Mouse (Mus musculus): ENCODE results near the gene Arhgef3. TPM values are rescaled to one million over a fixed set of nuclear protein-coding genes. Genes with fewer than 3 reads are reported as not detected.

Gene Arhgef3
- 6.6 and 8.2 TPM in 2 replicates for polyA plus RNA-seq (2015; fragmentation: Nextera tagmentation; extraction: Ambion mirVana)

DNA sequence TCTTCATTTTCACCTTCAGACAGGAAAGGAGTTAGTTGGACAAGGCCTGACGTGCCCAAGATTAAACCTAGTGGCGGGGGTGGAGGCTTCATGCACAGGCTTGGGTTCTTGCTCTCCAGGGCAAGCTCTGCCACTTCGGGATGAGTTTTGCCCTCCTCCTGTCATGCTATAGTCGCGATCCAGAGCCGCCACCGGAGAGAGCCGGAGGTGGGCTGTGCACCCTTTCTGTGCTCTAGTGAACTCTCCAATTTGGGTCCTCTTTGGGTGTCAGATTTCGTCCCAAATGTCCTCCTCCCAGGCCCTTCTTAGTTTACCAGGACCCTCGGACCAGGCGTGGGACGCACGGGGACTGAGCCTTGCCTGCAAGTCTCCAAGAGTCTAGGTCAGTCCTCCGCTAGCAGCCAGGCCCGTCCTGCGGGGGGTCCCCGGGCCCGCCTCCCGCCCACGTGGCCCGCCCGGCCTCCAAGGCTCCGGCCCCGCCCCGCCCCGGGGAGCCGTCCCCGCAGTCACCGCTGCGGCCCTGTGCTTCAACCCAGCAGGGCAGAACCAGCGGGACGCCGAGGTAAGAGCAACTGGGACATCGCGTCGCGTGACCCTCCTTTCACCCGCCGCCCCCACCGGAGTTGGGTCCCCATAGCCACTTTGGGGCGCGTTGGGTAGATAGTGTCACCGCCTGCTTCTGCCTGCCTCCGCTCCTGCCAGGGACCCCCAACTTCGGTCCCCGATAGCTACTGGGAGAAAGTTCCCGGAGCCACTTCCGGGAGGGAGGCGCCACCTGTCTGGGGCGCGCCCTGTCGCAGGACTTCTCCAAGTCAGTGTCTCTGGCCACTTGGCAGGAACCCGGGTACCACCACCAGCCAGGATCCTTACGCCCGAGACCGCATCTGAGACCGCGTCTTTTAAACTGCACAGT is at the start of gene Arhgef3:
Gene Arhgef3 (plus strand): TSS at position 538 of the 913 bp plus-strand sequence.
- no peak within 1 kb of the TSS for H3K27ac ChIP-seq (replicated peaks)
- peak within 1 kb of the TSS; percentile 52 for H3K4me3 ChIP-seq (replicated peaks)
- ATAC-seq (ENCODE audit: insufficient read depth): peak; percentile 65
- no peak within 1 kb of the TSS; the same call in 1 of the 2 replicates for H3K9ac ChIP-seq
- no peaks in the 10 kb centered on the region for H3K9me3 ChIP-seq (replicated peaks)
- H3K27me3 ChIP-seq: peaks cover 31% of the 10 kb centered on the region
- H3K4me1 ChIP-seq (replicated peaks): no peaks in the 10 kb centered on the region; the same call in 1 of the 2 replicates
- no peaks in the 10 kb centered on the region for H3K36me3 ChIP-seq (replicated peaks)
- WGBS (ENCODE audit: insufficient replicate concordance): 1% methylated on average over 58 of the region's 58 CpGs
- peak within 1 kb of the TSS; percentile 73 for H3K4me2 ChIP-seq

DNA sequence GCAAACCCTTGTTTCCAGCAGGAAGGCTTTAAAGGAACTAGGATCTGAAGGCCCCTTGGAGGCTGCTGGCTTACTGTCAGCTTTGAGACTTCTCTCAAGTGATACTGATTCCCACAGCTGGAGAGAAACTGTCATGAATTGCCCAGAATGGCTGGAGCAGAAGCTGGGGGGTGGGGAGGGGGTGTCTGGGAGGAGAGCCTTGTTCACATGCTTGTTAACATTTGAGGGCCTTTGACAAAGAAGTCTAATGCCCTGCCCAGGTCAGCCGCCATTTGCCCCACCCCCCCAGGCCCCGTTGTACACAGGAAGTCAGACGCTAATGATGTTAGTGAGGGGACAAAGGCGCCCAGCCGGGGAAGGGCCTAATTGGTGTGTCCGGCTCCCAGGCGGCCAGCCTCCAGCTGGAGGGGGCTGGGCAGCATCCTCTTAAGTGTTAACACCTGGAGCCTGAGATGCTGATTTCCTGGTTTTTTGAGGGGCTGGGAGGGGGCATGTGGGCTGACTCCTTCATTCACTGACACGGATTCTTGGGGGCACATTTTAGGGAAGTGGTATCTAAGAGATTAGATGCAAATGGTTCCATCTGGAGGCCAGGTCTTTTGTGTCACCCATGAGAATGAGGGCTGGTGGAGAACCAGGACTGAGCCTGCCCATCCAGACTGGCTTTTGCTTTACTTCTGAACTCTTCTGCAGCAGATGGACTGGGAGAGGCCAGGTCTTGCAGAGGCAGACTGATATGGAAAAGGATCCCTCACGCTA is 48.3 kb upstream of the Arhgef3 start:
- Histone ChIP-seq H3K4me1 (replicated peaks) (no peaks in the 10 kb centered on the region), H3K27ac (replicated peaks) (no peak overlapping the region), H3K4me3 (replicated peaks) (no peak overlapping the region), H3K9ac (no peak overlapping the region), H3K27me3 (peaks cover 12% of the 10 kb centered on the region; the same call in 1 of the 2 replicates), H3K4me2 (no peak overlapping the region), H3K9me3 (replicated peaks) (no peaks in the 10 kb centered on the region), H3K36me3 (replicated peaks) (no peaks in the 10 kb centered on the region)
- 19% methylated on average over 9 of the region's 9 CpGs for WGBS (ENCODE audit: insufficient replicate concordance)
- ATAC-seq (ENCODE audit: insufficient read depth): no peak

DNA sequence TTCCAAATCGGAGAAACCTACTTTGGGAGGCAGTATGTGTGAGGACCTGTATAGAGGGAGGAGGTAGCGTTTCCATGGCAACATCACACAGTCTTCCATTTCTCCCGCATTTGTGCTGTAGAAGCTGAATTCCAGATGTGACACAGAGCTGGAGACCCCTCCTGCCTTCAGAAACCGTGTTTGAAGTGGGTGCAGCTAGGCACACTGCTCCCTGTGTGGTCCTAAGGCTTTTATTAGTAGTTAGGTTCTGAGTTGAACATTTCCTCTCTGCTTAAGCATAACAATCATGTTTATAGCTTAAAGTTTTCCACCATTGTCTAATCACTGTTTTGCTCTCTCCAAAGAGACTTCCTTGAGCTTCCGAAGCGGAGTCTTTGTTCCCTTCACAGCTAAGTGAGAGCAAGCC is 46.8 kb upstream of the Arhgef3 start:
- H3K27me3 ChIP-seq: peaks cover 12% of the 10 kb centered on the region; the same call in 1 of the 2 replicates
- no peak overlapping the region for H3K27ac ChIP-seq (replicated peaks)
- WGBS (ENCODE audit: insufficient replicate concordance): 36% methylated on average over 6 of the region's 6 CpGs
- no peak overlapping the region for H3K4me3 ChIP-seq (replicated peaks)
- H3K9me3 ChIP-seq (replicated peaks): no peaks in the 10 kb centered on the region
- no peak overlapping the region for H3K4me2 ChIP-seq
- no peaks in the 10 kb centered on the region; the same call in 1 of the 2 replicates for H3K4me1 ChIP-seq (replicated peaks)
- no peak for ATAC-seq (ENCODE audit: insufficient read depth)
- no peak overlapping the region for H3K9ac ChIP-seq
- H3K36me3 ChIP-seq (replicated peaks): no peaks in the 10 kb centered on the region

DNA sequence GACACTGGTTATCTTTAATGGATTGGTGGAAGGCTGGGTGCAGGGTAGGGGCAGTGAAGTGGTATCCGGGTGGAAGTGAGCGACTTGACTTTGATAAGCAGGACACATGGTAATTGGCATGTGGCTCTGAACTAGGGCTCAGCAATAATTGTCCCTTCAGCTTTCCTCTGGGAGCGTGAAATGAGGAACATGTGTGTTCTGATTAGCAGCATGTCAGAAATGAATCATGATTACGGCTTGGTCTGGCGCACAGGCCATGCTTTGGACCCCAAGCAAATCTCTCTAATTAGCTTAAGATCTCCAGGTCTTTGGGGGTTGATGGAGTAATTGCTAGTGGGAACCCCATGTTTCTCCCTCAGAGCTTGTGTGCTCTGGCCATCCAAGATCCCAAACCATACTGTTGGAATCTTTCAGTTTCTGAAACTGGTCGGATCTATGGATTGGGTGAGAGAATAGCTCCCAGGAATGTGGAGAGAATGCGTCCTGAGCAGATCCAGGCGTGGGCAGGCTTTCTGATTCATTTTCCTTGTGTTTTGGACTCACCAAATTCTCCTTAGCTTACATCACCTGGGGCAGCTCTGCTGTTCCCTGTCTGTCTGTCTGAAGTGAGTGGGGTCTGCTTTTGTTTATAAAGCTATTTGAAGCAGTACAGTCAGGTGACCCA is 45.1 kb upstream of the Arhgef3 start:
- Histone ChIP-seq H3K9me3 (replicated peaks) (no peaks in the 10 kb centered on the region), H3K4me2 (no peak overlapping the region), H3K9ac (no peak overlapping the region), H3K27ac (replicated peaks) (no peak overlapping the region), H3K27me3 (peaks cover 12% of the 10 kb centered on the region; the same call in 1 of the 2 replicates), H3K36me3 (replicated peaks) (no peaks in the 10 kb centered on the region), H3K4me3 (replicated peaks) (no peak overlapping the region), H3K4me1 (replicated peaks) (no peaks in the 10 kb centered on the region; the same call in 1 of the 2 replicates)
- 46% methylated on average over 8 of the region's 8 CpGs for WGBS (ENCODE audit: insufficient replicate concordance)
- no peak for ATAC-seq (ENCODE audit: insufficient read depth)

DNA sequence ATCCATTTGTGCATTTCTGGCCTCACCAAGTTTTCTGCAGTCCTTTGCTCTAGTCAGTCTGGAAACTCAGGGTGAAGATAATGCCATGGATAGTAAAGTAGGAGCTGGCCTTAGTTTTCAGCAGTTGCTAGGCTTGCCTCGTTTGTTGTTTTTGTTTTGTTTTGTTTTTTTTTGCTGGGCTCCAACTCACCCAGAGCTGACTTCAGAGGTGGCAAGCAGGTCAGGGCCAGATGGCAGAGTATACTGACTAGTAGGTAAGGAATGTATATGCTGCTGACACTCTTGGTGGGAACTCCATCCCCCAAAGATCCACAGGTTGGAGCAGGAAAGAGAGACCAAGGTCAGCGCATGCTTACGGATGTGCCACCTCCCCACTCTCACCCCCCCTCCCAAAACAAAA is 44.6 kb upstream of the Arhgef3 start:
- Histone ChIP-seq H3K9me3 (replicated peaks) (no peaks in the 10 kb centered on the region), H3K4me2 (no peak overlapping the region), H3K27me3 (peaks cover 12% of the 10 kb centered on the region; the same call in 1 of the 2 replicates), H3K4me1 (replicated peaks) (no peaks in the 10 kb centered on the region; the same call in 1 of the 2 replicates), H3K9ac (no peak overlapping the region), H3K4me3 (replicated peaks) (no peak overlapping the region), H3K27ac (replicated peaks) (no peak overlapping the region), H3K36me3 (replicated peaks) (no peaks in the 10 kb centered on the region)
- no peak for ATAC-seq (ENCODE audit: insufficient read depth)
- 57% methylated on average over 3 of the region's 3 CpGs for WGBS (ENCODE audit: insufficient replicate concordance)

DNA sequence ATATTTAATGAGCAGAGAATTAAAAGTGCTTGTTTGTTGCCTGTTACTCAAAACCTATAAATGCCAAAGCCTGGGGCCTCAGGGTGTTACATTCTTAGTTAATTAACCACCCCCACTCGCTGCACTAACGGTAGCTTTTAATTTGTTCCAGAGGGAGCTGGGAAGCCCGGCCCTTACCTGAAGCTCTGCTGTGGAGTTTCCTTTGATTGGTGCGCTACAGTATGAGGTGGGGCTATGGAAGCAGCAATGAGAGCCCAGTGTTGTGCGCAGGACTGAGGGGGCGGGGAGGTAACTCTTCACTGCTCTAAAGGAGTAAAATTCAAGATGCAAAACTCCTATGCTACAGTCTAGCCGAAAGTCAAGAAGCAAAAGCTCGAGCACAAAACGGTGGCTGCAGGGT is 43.9 kb upstream of the Arhgef3 start:
- Histone ChIP-seq H3K36me3 (replicated peaks) (no peaks in the 10 kb centered on the region), H3K9ac (no peak overlapping the region), H3K9me3 (replicated peaks) (no peaks in the 10 kb centered on the region), H3K4me1 (replicated peaks) (no peaks in the 10 kb centered on the region; the same call in 1 of the 2 replicates), H3K27ac (replicated peaks) (no peak overlapping the region), H3K4me2 (no peak overlapping the region), H3K4me3 (replicated peaks) (no peak overlapping the region), H3K27me3 (peaks cover 12% of the 10 kb centered on the region; the same call in 1 of the 2 replicates)
- WGBS (ENCODE audit: insufficient replicate concordance): 40% methylated on average over 9 of the region's 9 CpGs
- no peak for ATAC-seq (ENCODE audit: insufficient read depth)

DNA sequence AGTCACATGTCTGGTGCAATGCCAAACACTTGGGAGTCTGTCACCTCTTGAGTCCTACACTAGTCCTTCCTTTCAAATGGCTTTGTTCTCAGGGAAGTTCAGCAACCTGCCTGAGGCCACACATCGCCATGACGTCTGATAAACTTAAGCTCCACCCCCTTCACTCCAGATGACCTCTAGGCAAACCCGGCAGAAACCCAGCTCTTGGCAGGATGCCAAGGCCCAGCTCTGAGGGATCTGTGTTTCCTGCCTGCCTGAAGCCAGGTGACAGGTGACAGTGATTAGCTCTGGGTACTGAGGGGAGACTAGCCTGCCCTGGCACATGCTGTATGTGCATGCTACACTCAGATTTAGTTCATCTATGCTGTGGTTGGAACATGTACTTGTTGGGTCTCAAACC is 42.7 kb upstream of the Arhgef3 start:
- no peaks in the 10 kb centered on the region for H3K9me3 ChIP-seq (replicated peaks)
- no peaks in the 10 kb centered on the region; the same call in 1 of the 2 replicates for H3K4me1 ChIP-seq (replicated peaks)
- no peak overlapping the region for H3K27ac ChIP-seq (replicated peaks)

DNA sequence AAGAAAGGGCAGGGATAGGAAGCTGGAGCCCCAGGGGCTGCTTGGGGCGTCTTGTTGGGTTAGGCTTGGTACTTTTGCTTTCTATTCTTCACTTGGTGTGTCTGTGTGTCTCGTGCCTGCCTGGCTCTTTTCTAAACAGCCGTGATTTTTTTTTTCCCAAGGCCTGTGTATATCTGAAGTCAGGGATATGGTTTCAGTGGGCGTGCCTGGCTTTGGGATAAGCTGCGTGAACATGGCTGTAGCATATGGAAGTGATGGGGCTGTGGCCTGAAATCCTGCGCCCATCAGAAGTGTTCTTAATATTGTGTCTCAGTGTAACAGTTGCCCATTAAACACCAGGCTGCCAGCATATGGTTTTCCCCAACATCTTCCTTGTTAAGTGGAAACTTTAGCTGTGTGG is 39.6 kb upstream of the Arhgef3 start:
- Histone ChIP-seq H3K36me3 (replicated peaks) (no peaks in the 10 kb centered on the region), H3K27ac (replicated peaks) (no peak overlapping the region), H3K4me1 (replicated peaks) (no peaks in the 10 kb centered on the region; the same call in 1 of the 2 replicates), H3K9ac (no peak overlapping the region), H3K4me3 (replicated peaks) (no peak overlapping the region), H3K9me3 (replicated peaks) (no peaks in the 10 kb centered on the region), H3K27me3 (no peaks in the 10 kb centered on the region; the same call in 1 of the 2 replicates), H3K4me2 (no peak overlapping the region)
- ATAC-seq (ENCODE audit: insufficient read depth): no peak
- WGBS (ENCODE audit: insufficient replicate concordance): 52% methylated on average over 6 of the region's 6 CpGs

More for the DNA sequence above, 42.7 kb upstream of the Arhgef3 start:
- Histone ChIP-seq H3K27me3 (peaks cover 6% of the 10 kb centered on the region; the same call in 1 of the 2 replicates), H3K9ac (no peak overlapping the region), H3K36me3 (replicated peaks) (no peaks in the 10 kb centered on the region), H3K4me3 (replicated peaks) (no peak overlapping the region), H3K4me2 (no peak overlapping the region)
- WGBS (ENCODE audit: insufficient replicate concordance): 4% methylated on average over 3 of the region's 3 CpGs
- ATAC-seq (ENCODE audit: insufficient read depth): no peak; the same call in 1 of the 2 replicates

DNA sequence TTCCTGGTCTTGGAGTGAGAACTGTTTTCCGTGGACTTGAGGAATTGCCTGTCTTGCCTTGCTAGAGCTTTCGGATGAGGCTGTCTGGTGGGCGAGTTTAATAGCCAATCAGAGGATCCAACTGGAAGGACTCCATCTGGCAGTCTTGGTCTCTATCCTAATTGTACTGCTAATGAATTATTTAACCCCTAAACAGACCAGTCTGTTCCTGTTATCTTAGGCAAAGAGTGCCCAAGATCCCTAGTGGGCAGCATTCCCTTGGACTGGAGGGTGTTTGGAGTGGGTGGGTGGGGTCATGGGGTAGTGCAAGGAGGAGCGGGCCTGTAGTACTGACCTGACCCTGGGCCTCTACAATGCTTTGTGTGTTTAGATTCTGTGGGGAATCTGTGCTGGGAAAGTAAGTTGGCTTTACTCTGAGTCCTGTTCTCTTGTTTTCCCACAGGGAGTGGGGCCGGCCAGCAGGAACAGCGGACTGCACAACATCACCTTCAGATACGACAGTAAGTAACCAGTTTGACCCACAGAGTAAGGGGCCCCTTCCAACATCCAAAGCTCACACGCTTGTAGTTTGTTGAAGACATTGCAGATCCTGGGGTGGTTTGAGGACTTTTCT is 38.7 kb upstream of the Arhgef3 start:
- Histone ChIP-seq H3K9ac (no peak overlapping the region), H3K4me2 (no peak overlapping the region), H3K27me3 (no peaks in the 10 kb centered on the region; the same call in 1 of the 2 replicates), H3K4me1 (replicated peaks) (no peaks in the 10 kb centered on the region; the same call in 1 of the 2 replicates), H3K9me3 (replicated peaks) (no peaks in the 10 kb centered on the region), H3K4me3 (replicated peaks) (no peak overlapping the region), H3K27ac (replicated peaks) (no peak overlapping the region), H3K36me3 (replicated peaks) (no peaks in the 10 kb centered on the region)
- no peak for ATAC-seq (ENCODE audit: insufficient read depth)
- whole genome bisulfite sequencing (ENCODE audit: insufficient replicate concordance): 65% methylated on average over 8 of the region's 8 CpGs

DNA sequence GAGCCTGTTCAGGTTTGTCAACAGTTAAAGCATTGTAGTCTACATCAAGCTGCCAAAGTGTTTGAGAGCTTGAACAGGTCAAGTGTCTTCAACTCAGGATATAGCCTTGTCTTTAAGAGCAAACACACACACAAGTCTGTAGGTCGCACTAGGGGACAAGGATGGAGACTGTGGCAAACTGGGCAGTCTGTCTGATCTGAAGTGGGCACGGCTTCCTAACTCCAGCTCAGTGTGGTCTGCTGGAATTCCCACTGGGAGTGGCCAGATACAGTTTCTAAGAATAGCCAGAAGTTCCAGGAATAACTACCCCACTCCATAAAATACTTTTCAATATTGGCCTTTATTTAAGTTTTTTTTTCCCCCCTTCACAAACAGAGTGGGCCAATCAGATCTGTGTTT is 38.2 kb upstream of the Arhgef3 start:
- WGBS (ENCODE audit: insufficient replicate concordance): 76% methylated on average over 2 of the region's 2 CpGs

More for the DNA sequence above, 38.2 kb upstream of the Arhgef3 start:
- H3K4me2 ChIP-seq: no peak overlapping the region
- H3K27ac ChIP-seq (replicated peaks): no peak overlapping the region
- ATAC-seq (ENCODE audit: insufficient read depth): no peak
- H3K4me1 ChIP-seq (replicated peaks): no peaks in the 10 kb centered on the region; the same call in 1 of the 2 replicates
- no peaks in the 10 kb centered on the region for H3K36me3 ChIP-seq (replicated peaks)
- no peak overlapping the region for H3K9ac ChIP-seq
- no peak overlapping the region for H3K4me3 ChIP-seq (replicated peaks)
- no peaks in the 10 kb centered on the region; the same call in 1 of the 2 replicates for H3K27me3 ChIP-seq
- no peaks in the 10 kb centered on the region for H3K9me3 ChIP-seq (replicated peaks)

Measured in liver, embryonic 15.5 days (tissue).